Mouse (Mus musculus) left cerebral cortex, adult 8-10 months (tissue): ENCODE measurements around the gene Qrich2. TPM values are rescaled to one million over a fixed set of nuclear protein-coding genes. Genes with fewer than 3 reads are reported as not detected.
"Not testable (repeated sequence)": the region's sequence is repeated elsewhere in the genome, so short reads cannot be mapped to it uniquely, and the experiment has no call there.

Source experiments
- DNase-seq, 2 experiments: peaks; one replicate each; pipeline ENCODE4 v3.0.0; 2022; ENCODE audit warnings: low spot score in 2 of 2
- total RNA-seq, 4 experiments: library from RNA; stranded (reverse); gene quantifications; 2 replicates each; pipeline ENCODE4 v1.2.4; 2022

The Qrich2 gene
- not detected for total RNA-seq

DNA sequence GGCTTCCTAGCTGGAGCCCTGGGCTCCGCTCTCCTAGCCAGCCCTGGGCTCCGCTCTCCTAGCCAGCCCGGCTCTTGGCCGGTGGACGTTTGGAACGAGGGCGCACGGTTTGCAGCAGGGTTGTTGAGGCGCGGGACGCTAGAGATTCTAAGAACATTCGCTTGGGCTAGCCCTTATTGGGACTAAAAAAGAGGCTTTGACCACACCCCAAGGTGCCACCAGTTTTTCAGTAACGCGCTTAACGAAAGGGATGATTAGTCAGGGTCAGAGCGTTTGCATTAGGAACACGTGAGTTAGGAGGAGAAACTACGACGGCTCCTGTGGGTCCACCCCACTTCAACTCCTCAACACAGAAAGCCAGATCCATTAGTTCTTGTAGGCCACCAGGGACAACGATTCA, at the start of gene Qrich2:
TSS of gene Qrich2 (minus strand) at position 101 of the 400 bp plus-strand sequence.
- DNase-seq: no peak

GRCm38 (mm10) chr11:116515330-116516020, 49.4 kb upstream of the Qrich2 start:
- no peak for DNase-seq

DNA sequence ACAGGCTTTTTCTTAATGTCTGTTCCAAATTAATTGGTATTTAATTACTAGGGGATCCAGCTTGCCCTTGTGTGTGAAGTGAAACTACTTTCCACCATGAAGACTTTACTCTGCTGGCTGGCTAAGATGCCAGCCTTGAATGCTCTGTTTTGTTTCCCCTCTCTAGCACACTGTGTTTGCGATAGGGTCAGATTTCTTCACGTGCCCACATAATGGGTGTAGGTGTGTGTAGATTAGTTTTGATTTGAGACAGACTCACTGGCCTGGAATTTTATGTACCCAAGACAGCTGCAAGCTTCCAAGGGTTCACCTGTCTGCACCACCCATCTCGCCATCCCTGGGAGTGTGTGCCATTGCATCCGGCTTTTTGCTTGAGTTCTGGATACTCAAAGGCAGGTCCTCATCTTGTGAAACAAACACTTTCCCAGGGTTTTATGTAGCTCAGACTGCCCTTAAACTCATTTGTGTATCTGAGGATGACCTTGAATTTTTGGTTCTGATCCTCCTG, 47.5 kb upstream of the Qrich2 start:
- no peak for DNase-seq

DNA sequence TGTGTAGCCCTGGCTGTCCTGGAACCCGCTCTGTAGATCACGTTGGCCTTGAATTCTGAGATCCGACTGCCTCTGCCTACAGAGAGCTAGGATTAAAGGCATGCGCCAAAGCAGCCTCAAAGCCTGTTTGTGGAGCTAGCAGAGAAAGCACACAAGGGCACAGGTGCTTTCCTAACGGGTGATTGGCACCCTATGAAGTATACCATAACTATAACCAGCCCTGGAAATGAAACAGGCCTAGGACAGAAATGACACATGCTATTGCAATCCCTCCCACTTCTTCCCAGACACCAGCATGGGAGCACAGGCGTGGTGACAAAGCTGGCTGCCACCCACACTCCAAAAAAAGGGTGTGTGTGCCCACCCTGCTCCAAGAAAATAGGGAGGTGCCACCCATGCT, 46.9 kb upstream of the Qrich2 start:
- no peak for DNase-seq

DNA sequence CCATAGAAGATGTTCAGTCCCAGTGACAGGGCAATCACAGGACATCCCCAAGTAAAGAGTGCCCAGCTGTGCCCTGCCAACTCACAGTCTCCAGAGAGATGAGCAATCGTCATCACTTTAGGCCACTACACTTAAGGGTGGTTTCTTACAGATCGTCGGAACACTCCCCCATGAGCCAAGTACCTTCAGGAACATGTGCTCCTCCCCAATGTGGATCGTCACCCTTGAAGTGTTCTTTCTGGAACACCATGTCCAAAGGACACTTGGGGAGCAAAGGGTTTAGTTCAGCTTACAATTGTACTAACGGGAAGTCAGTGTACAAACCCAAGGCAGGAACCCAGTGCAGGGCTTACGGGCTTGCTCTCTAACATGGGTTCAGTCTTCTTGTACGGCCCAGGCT, 46.1 kb upstream of the Qrich2 start:
- no peak for DNase-seq

DNA sequence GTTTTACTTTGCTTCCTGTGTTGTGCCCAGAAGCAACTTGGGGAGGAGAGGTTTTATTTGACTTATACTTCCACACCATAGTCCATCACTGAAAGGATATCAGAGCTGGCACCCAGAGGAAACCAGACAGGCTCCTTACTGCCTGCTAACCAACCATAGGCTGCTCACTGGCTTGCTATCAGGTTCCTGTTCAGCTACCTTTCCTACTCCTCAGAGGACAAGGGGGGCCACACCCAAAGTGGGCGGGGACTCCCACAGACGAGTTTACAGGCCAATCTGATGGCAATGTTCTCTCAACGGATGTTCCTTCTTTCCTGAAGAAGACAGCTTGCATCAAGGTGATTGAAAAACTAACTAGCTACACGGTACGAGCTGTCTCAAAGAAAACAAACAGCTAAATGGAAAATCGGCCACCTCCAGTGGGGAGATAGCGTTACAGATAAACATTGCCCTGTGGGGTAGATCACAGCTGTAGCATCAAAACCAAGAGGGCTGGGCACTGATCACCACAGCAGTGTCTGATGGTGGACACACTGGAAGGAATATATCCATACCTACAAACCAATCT, 45.3 kb upstream of the Qrich2 start:
- no peak for DNase-seq

DNA sequence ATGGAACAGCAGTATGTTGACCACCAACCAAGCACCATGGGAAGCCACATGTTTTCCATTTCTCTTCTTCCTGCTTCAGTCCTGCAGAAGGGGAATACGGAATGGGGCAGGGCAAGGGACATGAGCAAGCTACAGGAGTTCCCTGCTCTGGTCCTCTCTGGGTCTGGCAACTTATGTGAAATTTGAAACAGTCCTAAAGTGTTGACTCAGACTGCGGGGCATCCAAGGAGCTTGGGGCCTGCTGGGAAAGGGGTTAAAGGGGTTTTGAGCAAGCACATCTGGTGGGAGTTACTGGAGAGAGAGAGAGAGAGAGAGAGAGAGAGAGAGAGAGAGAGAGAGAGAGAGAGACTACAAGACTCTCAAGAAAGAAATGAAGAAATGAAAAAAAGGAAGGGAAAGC, 42.6 kb upstream of the Qrich2 start:
- DNase-seq: no peak

- DNase-seq: no peak
These were observed 40.3 kb upstream of the Qrich2 start for GRCm38 (mm10) chr11:116506151-116506875.

- DNase-seq: no peak
These were observed 39.5 kb upstream of the Qrich2 start for GRCm38 (mm10) chr11:116505573-116505972.

- DNase-seq: no peak
These were observed 38.5 kb upstream of the Qrich2 start for GRCm38 (mm10) chr11:116504516-116504915.

DNA sequence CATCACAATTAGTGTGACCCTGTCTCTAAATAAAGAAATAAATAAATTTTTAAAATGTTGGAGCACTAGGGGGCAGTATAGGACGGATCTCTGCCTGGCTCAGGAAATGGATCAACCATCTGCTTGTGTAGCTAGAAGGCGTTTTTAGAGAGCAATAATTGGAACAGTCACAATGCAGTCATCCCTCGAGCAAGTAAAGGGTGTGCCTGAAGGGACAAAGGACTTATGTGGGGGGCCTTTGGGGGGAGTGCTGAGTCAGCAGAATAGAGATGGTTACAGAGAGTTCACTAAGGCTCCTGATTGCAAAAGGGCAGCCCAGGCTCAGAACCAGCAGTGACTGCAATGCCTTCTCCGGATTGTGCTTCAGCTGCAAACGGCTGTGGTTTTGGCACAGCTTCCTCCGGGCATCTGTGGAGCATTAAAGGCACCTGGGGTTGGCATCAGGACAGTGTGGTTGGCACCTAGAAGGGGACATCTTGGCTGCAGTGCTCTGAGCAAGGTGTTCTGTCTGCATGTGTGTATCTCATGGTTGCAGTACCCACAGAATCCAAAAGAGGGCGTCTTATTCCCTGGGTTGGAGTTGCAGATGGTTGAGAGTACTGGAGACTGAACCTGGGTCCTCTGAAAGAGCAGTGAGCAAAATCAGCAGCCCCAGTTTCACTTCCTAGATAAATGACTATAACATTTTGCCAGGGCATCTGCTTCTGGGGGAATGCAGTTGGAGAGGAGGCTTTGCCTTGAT, 35.1 kb upstream of the Qrich2 start:
- DNase-seq: no peak

GRCm38 (mm10) chr11:116499018-116499417, 33.0 kb upstream of the Qrich2 start:
- DNase-seq: no peak

DNA sequence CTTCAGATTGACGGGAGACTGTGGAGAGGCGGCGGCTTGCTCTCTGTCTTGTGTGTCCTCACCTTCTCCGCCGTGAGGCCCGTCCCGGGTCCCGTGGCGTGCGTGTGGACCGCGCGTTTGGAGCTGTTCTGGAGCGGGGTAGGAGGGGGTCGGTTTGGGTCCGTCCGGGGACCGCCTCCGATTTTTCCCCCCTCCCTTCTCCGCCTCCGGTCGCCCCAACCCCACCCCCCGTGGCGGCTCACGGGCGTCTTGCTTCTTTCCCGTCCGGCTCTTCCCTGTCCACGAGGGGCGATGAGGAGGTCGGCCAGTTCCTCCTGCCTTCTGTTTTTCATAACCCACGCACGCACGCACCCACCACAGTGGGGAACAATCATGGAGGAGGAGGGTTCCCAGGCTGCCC, 32.6 kb upstream of the Qrich2 start:
- no peak for DNase-seq

DNA sequence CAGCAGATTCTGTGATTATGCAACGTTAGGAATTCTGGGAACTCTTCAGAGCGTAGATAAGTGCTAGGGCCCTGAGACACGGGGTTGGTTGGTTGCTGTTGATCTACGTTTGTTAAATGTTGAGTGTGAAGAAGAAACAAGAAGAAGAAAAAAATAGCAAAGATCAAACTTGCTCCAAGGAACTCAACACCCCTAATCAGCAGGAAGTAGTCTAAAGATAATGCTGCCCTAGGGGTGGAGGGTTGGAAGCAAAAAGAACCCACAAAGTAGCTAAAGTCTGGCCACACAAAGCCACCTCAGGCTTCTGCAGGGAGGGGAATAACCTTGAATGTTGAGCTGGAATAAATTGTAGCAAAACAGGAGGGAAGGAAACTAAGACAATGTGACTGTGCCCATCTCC, 31.3 kb upstream of the Qrich2 start:
- no peak for DNase-seq

DNA sequence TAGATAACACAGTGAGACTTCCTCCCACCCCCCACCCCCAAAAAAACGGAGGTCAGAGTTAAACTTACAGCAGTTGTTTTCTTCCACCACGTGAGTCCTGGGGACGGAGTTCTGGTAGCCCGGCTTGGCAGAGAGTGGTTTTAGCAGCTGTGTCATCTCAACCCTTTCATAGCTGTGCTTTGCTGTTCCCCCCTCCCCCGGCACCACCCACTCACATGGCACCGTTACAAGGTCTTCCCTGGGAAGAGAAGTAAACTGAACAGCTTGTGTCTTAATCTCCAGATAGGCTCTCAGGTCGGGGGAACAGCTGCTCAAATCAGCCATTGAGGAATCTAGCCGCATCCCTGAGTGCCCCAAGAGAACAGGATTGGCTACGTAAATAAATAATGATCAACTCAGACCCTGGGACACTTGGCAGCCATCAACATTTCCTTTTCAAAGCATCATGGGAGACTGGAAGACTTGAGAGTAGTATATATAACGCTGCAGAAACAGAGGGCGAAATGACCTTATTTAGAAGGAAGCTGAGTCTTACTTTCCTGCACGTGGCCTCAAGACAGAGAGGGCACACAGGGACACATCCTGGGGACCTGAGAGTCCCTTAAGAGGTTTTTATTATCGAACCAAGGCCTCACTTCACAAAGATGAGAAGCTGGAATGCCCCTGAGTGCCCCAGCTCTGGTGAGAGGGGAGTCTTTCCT, 28.6 kb upstream of the Qrich2 start:
- peak; percentile 45 to 76 for DNase-seq

DNA sequence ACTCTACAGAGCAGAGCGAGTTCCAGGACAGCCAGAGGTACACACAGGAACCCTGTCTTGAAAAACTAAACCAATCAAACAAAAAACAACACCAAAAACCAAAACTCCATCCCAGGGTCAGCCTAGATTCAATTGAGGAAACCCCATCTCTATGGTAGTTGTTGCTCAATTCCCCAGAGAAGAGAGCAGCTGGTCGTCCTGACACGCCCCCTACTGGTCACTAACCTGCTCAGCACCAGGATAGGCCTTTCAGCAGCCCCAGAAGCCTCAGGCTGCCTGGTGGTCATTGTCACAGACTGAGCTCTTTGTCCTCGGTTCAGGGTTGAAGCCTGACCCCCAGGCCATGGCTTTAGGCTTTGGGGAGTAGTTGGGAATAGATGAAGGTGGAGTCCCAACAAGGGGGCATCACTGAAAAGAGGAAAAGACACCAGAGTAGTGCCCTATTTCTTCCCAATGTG, 27.8 kb upstream of the Qrich2 start, which contains the start of gene Prpsap1:
TSS of gene Prpsap1 (minus strand) at position 408 of the 458 bp plus-strand sequence.
- no peak for DNase-seq

- no peak for DNase-seq
These were observed 27.1 kb upstream of the Qrich2 start for GRCm38 (mm10) chr11:116493191-116493590.

GRCm38 (mm10) chr11:116492507-116492906, 26.5 kb upstream of the Qrich2 start:
- DNase-seq: not testable (repeated sequence)

DNA sequence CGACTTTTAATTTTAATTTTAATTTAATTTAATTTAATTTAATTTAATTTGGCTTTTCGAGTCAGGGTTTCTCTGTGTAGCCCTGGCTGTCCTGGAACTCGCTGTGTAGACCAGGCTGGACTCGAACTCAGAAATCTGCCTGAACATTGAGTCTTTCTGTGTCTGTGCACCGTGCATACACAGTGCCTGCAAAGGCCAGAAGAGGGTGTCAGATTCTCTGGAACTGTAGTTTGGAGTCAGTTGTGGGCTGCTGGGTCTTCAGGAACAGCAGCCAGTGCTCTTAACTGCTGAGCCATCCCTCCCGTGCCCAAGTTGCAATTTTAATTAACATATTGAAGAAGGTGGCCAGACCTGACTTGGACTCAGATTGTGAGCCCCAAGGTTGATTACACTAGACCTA, 25.3 kb upstream of the Qrich2 start:
- DNase-seq: no peak

- DNase-seq: peak; percentile 72 to 79
These were observed 24.4 kb upstream of the Qrich2 start for GRCm38 (mm10) chr11:116490232-116491107.
